Mouse (Mus musculus): ENCODE results near the gene Selenos. TPM values are rescaled to one million over a fixed set of nuclear protein-coding genes. Genes with fewer than 3 reads are reported as not detected.
"Not testable (repeated sequence)": the region's sequence is repeated elsewhere in the genome, so short reads cannot be mapped to it uniquely, and the experiment has no call there.

Selenos gene
- polyA plus RNA-seq, 1 experiment from 2014 or later: 85.9 TPM

DNA sequence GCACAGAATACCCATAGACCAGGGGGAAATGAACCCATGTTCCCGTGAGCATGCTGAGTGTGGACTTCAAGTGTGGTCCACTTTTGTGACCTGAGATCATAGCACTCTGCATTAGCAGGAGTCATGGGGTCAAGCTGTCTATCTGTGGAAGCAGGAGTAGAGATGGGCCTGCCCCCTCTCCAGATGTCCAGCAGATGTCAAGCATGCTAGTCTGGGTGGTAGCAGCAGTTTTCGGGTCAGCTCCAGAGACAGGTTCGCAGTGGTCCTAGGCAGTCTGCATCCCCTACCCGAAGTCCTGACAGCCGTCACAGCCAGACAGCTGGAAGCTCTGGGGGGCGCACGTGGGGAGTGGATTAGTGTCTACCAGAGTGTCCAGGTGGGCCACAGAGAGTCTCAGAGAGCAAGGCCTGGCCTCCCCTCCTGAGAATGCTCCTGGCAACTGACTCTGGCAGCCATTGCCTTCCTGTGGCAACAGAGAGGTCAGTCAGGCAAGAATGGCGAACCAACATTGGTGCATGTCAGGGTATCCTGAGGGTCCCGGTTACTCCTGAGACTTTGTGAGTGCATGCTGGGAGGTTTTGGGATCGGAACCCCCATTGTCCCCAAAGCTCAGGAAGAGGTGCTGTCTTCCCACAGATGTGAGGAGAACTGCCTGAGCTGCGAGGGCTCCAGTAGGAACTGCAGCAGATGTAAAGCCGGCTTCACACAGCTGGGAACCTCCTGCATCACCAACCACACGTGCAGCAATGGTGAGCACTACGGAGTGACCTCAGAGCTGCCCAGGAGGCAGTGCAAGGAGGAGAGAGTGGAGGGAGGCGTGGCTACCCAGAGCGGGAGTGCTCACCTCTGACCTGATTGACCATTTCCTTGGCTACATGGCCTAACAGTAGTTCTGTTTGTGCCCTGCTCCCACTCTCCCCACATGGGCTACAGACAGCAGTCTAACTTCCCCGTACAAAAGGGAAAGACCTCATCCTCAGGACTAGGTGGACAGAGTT is 32.2 kb upstream of the Selenos start:
- H3K4me3 ChIP-seq (ENCODE audit: low read depth, low read length): no peak overlapping the region
- no peaks in the 10 kb centered on the region for H3K4me1 ChIP-seq (ENCODE audit: control insufficient read depth, insufficient read depth, low read length)
- DNase-seq (ENCODE audit: low spot score, missing footprints) (peak; percentile 75), ATAC-seq (ENCODE audit: low FRiP score) (0 out of 2 replicates have a peak, but pooled peaks have one; percentile 27)
- H3K36me3 ChIP-seq (ENCODE audit: control insufficient read depth, insufficient read depth, low read length): no peaks in the 10 kb centered on the region
- H3K27me3 ChIP-seq (ENCODE audit: control insufficient read depth, insufficient read depth, low read length): no peaks in the 10 kb centered on the region
- no peak overlapping the region for H3K27ac ChIP-seq (ENCODE audit: low read depth, low read length)
- H3K9ac ChIP-seq (ENCODE audit: low read length): no peak overlapping the region
- no peaks in the 10 kb centered on the region for H3K9me3 ChIP-seq (ENCODE audit: control insufficient read depth, low read length)
- WGBS: 59% methylated on average over 17 of the region's 17 CpGs
- H3K4me2 ChIP-seq: no peak overlapping the region

DNA sequence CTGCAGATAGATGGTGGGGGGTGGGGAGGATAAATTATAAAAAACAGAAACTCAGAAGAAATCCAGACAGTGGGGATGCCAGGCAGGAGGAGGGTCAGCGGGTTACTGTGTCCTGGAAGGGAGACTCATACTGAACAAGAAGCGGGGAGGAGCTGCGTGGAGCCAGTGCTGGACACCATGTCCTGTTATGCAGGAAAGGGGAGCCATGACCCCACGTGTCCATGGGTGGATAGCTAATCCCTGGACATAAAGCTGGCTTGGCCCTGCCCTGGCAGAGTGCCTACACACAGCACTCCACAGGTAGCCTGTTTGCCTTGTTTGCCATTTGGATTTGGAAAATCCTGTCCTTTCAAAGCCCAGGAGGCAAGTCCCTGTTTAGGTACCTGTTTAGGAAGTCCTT is 31.5 kb upstream of the Selenos start:
- H3K9me3 ChIP-seq (ENCODE audit: control insufficient read depth, low read length): no peaks in the 10 kb centered on the region
- no peaks in the 10 kb centered on the region for H3K36me3 ChIP-seq (ENCODE audit: control insufficient read depth, insufficient read depth, low read length)
- ATAC-seq (ENCODE audit: low FRiP score): no peak
- H3K27ac ChIP-seq (ENCODE audit: low read depth, low read length): no peak overlapping the region
- H3K9ac ChIP-seq (ENCODE audit: low read length): no peak overlapping the region
- no peaks in the 10 kb centered on the region for H3K4me1 ChIP-seq (ENCODE audit: control insufficient read depth, insufficient read depth, low read length)
- no peaks in the 10 kb centered on the region for H3K27me3 ChIP-seq (ENCODE audit: control insufficient read depth, insufficient read depth, low read length)
- H3K4me2 ChIP-seq: no peak overlapping the region
- WGBS: 79% methylated on average over 4 of the region's 4 CpGs
- H3K4me3 ChIP-seq (ENCODE audit: low read depth, low read length): no peak overlapping the region
- DNase-seq (ENCODE audit: low spot score, missing footprints): peak; percentile 70

GRCm38 (mm10) chr7:66048446-66049230 is 30.8 kb upstream of the Selenos start:
- H3K27ac ChIP-seq (ENCODE audit: low read depth, low read length): no peak overlapping the region
- no peak overlapping the region for H3K9ac ChIP-seq (ENCODE audit: low read length)
- H3K27me3 ChIP-seq (ENCODE audit: control insufficient read depth, insufficient read depth, low read length): no peaks in the 10 kb centered on the region
- no peaks in the 10 kb centered on the region for H3K4me1 ChIP-seq (ENCODE audit: control insufficient read depth, insufficient read depth, low read length)
- WGBS: 82% methylated on average over 12 of the region's 12 CpGs
- no peak overlapping the region for H3K4me2 ChIP-seq
- DNase-seq (ENCODE audit: low spot score, missing footprints) (peak; percentile 69), ATAC-seq (ENCODE audit: low FRiP score) (no peak)
- H3K9me3 ChIP-seq (ENCODE audit: control insufficient read depth, low read length): no peaks in the 10 kb centered on the region
- H3K36me3 ChIP-seq (ENCODE audit: control insufficient read depth, insufficient read depth, low read length): no peaks in the 10 kb centered on the region
- no peak overlapping the region for H3K4me3 ChIP-seq (ENCODE audit: low read depth, low read length)

- no peaks in the 10 kb centered on the region for H3K27me3 ChIP-seq (ENCODE audit: control insufficient read depth, insufficient read depth, low read length)
- no peak overlapping the region for H3K27ac ChIP-seq (ENCODE audit: low read depth, low read length)
- no peak overlapping the region for H3K9ac ChIP-seq (ENCODE audit: low read length)
- no peaks in the 10 kb centered on the region for H3K36me3 ChIP-seq (ENCODE audit: control insufficient read depth, insufficient read depth, low read length)
- H3K4me2 ChIP-seq: no peak overlapping the region
- DNase-seq (ENCODE audit: low spot score, missing footprints): peak; percentile 62
- H3K9me3 ChIP-seq (ENCODE audit: control insufficient read depth, low read length): no peaks in the 10 kb centered on the region
- WGBS: 92% methylated on average over 4 of the region's 4 CpGs
- H3K4me1 ChIP-seq (ENCODE audit: control insufficient read depth, insufficient read depth, low read length): no peaks in the 10 kb centered on the region
- ATAC-seq (ENCODE audit: low FRiP score): no peak
- no peak overlapping the region for H3K4me3 ChIP-seq (ENCODE audit: low read depth, low read length)
Observed at GRCm38 (mm10) chr7:66053946-66054483, 25.4 kb upstream of the Selenos start.

GRCm38 (mm10) chr7:66055356-66055755 is 24.1 kb upstream of the Selenos start:
- DNase-seq (ENCODE audit: low spot score, missing footprints): peak; percentile 80
- not testable (repeated sequence) for H3K4me1 ChIP-seq (ENCODE audit: control insufficient read depth, insufficient read depth, low read length); H3K27me3 ChIP-seq (ENCODE audit: control insufficient read depth, insufficient read depth, low read length); H3K9ac ChIP-seq (ENCODE audit: low read length); H3K36me3 ChIP-seq (ENCODE audit: control insufficient read depth, insufficient read depth, low read length); H3K4me3 ChIP-seq (ENCODE audit: low read depth, low read length); ATAC-seq (ENCODE audit: low FRiP score); H3K9me3 ChIP-seq (ENCODE audit: control insufficient read depth, low read length); H3K27ac ChIP-seq (ENCODE audit: low read depth, low read length); H3K4me2 ChIP-seq
- 16% methylated on average over 2 of the region's 2 CpGs for WGBS

- peak within 1 kb of the TSS; percentile 93; the same call in 1 of the 2 replicates for H3K9ac ChIP-seq (ENCODE audit: low read length)
- ATAC-seq (ENCODE audit: low FRiP score) (no peak), DNase-seq (ENCODE audit: low spot score, missing footprints) (no peak)
- no peak within 1 kb of the TSS for H3K27ac ChIP-seq (ENCODE audit: low read depth, low read length)
- no peaks in the 10 kb centered on the region for H3K27me3 ChIP-seq (ENCODE audit: control insufficient read depth, insufficient read depth, low read length)
- no peaks in the 10 kb centered on the region for H3K9me3 ChIP-seq (ENCODE audit: control insufficient read depth, low read length)
- H3K4me1 ChIP-seq (ENCODE audit: control insufficient read depth, insufficient read depth, low read length): peaks cover 15% of the 10 kb centered on the region
- H3K4me2 ChIP-seq: peak within 1 kb of the TSS; percentile 86
- peak within 1 kb of the TSS; percentile 94 for H3K4me3 ChIP-seq (ENCODE audit: low read depth, low read length)
- WGBS: 88% methylated on average over 1 of the region's 1 CpGs
- H3K36me3 ChIP-seq (ENCODE audit: control insufficient read depth, insufficient read depth, low read length): no peaks in the 10 kb centered on the region
Observed at GRCm38 (mm10) chr7:66058703-66059102, 20.7 kb upstream of the Selenos start, which contains the start of gene Snrpa1. TSS of gene Snrpa1 (plus strand) at chr7:66059003.

DNA sequence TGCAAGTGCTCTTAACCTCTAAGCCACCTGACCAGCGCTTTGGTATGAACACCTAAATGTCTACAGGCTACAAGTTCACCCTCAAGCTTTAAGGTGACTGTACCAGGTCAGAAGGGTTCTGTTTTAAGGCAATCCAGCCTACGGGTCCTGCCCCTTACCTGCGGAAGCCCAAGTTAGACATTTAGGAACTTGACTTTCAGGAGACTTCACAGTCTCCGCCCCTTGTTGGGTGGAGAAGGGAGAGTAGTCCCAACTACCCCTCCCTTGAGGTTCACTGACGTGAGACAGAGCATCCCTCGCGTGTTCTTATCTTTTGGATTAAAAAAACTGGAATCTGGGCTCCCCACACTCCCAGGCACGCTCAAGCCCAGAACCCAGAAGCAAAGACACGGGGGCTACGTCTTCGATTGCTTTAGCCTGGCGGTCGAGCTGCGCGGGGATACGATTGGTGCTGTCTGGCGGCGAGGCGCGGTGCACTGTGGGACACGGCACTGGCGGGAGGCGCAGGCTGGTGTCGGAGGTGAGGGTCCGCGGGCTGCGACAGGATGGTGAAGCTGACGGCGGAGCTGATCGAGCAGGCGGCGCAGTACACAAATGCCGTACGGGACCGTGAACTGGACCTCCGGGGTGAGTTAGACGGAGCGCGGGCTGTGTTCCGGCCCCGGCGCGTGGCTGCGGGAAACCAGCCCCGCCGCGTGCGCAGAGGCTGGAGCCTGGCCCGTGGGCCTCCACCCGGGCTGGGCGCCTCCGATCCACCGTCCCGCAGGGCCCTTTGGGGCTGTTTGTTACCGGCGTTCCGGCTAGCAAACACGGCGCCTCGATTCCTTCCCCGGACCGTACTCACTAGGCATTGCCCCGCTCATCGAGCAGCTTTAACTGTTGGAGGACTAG is 19.1 kb upstream of the Selenos start:
- peak overlapping the region; percentile 86 for H3K4me2 ChIP-seq
- H3K36me3 ChIP-seq (ENCODE audit: control insufficient read depth, insufficient read depth, low read length): peaks cover 4% of the 10 kb centered on the region; the same call in 1 of the 2 replicates
- peak; percentile 95 for ATAC-seq (ENCODE audit: low FRiP score)
- peak; percentile 99 for DNase-seq (ENCODE audit: low spot score, missing footprints)
- H3K4me1 ChIP-seq (ENCODE audit: control insufficient read depth, insufficient read depth, low read length): peaks cover 15% of the 10 kb centered on the region
- peak overlapping the region; percentile 93 for H3K9ac ChIP-seq (ENCODE audit: low read length)
- H3K4me3 ChIP-seq (ENCODE audit: low read depth, low read length): peak overlapping the region; percentile 94
- H3K9me3 ChIP-seq (ENCODE audit: control insufficient read depth, low read length): no peaks in the 10 kb centered on the region
- H3K27ac ChIP-seq (ENCODE audit: low read depth, low read length): peak overlapping the region; percentile 9; the same call in 1 of the 2 replicates
- H3K27me3 ChIP-seq (ENCODE audit: control insufficient read depth, insufficient read depth, low read length): no peaks in the 10 kb centered on the region
- WGBS: under 1% methylated on average over 64 of the region's 64 CpGs

DNA sequence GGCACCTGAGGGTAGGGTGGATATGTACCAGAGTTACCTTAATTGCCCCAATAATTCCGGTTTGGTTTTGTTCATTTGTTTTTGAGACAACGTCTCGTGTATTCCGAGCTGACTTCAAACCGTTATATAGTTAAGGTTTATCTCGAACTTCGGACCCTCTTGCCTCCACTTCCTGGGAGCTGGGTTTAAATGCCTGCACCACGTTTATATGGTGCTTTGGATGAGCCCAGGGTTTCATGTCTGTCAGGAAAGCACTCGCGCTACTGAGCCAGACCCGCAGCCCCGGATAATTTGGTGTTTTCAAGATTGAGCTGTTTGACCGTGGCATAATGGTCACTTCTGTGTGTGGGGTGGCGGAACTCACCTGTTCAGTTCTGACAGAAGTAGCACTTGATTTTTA is 18.4 kb upstream of the Selenos start:
- Histone ChIP-seq H3K4me3 (ENCODE audit: low read depth, low read length) (peak overlapping the region; percentile 94), H3K4me1 (ENCODE audit: control insufficient read depth, insufficient read depth, low read length) (peaks cover 15% of the 10 kb centered on the region), H3K27ac (ENCODE audit: low read depth, low read length) (no peak overlapping the region), H3K27me3 (ENCODE audit: control insufficient read depth, insufficient read depth, low read length) (no peaks in the 10 kb centered on the region), H3K36me3 (ENCODE audit: control insufficient read depth, insufficient read depth, low read length) (peaks cover 4% of the 10 kb centered on the region; the same call in 1 of the 2 replicates), H3K9me3 (ENCODE audit: control insufficient read depth, low read length) (no peaks in the 10 kb centered on the region), H3K4me2 (peak overlapping the region; percentile 86), H3K9ac (ENCODE audit: low read length) (peak overlapping the region; percentile 93)
- WGBS: 2% methylated on average over 14 of the region's 14 CpGs
- DNase-seq (ENCODE audit: low spot score, missing footprints) (peak; percentile 85), ATAC-seq (ENCODE audit: low FRiP score) (no peak)
